Mouse (Mus musculus) layer of hippocampus, adult 2 months (tissue): ENCODE measurements at regions not wholly inside any gene's neighbourhood (a gene's known extent, or its start where the extent isn't known, plus 50 kb on each side); places are given as distances from the start of the nearest gene placed in this dataset.
A peak's percentile ranks its signal among the peaks of the same experiment; 100 is the strongest.

Experiments
- DNase-seq, 2 experiments: peaks; one replicate each; pipeline ENCODE4 v3.0.0; 2022; ENCODE audit warnings: low spot score in 2 of 2
- H3K27ac ChIP-seq: fragments of 200-600 bp; 2 replicates; pipeline ENCODE4 v1.8.1; 2022
- H3K4me3 ChIP-seq: fragments of 200-600 bp; 2 replicates; pipeline ENCODE4 v1.8.1; 2022; ENCODE audit warnings: mild to moderate bottlenecking
- CTCF ChIP-seq: fragments of 200-600 bp; conservative IDR thresholded peaks from 2 replicates; pipeline ENCODE4 v1.8.1; 2022; ENCODE audit warnings: antibody characterized with exemption, mild to moderate bottlenecking, moderate library complexity

DNA sequence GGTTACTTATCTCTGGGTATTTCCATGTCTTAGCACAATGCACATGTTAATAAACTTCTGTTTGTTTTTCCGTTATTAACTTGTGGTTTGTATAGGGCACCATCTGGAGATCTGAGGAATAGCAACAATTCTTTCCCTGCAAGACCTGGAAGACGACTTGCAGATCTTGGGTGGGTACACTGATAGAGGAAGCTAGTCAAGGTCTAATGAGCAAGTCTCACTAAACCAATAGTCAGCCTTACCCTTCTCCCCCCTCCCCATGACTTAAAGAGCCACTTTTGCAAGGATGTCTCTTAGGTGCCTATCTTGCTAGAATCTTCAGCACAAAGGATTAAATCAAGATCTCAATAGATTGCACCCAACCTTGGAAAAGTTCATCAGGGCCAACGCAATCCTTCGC is 276.7 kb downstream of the Cd83 start:
- Histone ChIP-seq H3K4me3 (no peak overlapping the region), H3K27ac (no peak overlapping the region)
- DNase-seq, result no peak
- no peak for TF ChIP-seq CTCF

DNA sequence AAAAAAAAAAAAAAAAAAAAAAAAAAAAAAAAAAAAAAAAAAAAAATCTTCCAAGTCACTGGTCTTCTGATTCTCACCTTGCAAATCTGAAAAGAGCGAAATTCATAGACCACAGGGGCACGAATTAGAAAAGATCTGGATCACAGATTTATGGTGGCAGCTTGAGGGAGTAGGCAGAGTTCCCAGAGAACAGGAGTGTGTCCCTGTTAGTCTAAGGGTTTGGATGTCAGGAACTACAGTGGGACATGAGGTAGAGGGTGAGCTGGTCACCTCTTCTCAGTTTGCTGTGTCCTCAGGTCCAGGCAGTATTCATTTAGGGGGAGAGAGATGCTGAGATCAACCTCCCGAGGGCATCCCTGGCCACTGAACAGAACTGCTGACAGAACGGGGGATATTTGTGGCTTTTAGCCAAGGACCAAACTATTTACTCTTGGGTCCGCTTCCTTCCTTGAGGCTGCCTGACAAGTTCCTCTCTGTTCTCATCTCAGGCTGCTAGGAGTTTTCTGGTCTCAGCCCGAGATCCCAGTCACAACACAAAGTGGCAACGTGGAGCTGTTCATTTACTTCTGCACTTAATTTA is 277.2 kb downstream of the Cd83 start:
- no peak for DNase-seq
- TF ChIP-seq CTCF, result no peak
- Histone ChIP-seq H3K27ac (no peak overlapping the region), H3K4me3 (no peak overlapping the region)

DNA sequence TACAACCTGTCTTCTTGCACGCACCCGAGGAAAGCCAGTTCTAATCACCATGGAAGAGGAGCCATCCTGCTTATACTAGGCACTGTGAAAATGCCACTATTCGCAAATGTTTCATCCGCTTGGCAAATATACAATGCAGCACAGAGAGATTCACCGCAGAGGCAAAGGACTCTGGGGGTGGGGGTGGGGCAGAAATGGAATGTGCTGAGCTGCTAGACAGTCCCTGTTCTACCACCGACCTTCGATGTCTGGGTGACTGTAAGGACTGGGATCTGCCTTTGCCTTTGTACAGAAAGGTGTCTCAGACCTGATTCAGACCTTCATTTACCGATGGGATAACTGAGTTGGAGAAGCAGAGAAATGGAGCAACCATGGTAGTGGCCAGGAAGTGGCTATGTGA is 278.7 kb downstream of the Cd83 start:
- DNase-seq, result no peak
- Histone ChIP-seq H3K4me3 (no peak overlapping the region), H3K27ac (no peak overlapping the region)
- no peak for TF ChIP-seq CTCF

DNA sequence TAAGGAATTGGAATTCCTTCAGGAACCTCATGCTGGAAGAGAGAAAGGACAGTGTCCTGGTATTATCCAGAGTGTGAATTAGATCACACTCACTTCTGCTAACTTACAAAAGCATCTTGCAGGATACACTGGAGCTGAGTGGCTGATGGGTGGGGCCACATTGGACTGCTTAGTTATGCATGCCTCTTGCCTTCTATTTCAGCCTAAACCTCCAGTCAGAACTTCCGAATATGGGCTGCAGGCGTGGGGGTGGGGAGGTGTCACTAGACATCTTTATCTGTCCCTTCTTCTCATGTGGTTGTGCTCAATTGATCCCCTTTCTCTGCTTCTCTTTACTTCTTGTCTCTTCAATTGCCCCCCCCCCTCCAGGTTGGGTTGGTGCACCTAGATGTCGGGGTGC is 279.5 kb downstream of the Cd83 start:
- no peak for TF ChIP-seq CTCF
- H3K4me3 ChIP-seq, result no peak overlapping the region
- no peak for DNase-seq
- no peak overlapping the region for H3K27ac ChIP-seq

DNA sequence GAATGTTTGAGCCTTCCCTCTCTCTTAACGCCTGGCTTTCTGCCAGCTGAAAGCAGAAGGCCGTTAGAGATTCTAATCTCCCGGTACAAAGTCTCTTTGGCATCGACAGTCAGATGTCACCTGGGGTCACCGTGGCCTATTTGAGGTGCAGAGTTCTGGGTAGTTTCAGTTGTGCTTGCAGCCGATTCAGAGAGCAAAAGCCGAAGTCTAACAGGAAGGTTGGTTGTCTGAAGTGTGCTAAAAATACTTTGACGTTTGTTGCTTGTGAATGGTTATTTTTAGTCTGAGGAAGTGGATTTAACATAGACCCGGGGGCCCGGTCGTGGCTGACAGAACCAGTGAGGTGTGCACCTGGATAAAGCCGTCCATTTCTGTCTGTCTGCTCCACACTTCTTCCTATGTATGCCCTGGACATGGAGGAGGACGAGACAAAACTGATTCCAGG is 281.2 kb downstream of the Cd83 start:
- H3K4me3 ChIP-seq, result no peak overlapping the region
- DNase-seq, result no peak
- TF ChIP-seq CTCF, result no peak
- H3K27ac ChIP-seq, result no peak overlapping the region

DNA sequence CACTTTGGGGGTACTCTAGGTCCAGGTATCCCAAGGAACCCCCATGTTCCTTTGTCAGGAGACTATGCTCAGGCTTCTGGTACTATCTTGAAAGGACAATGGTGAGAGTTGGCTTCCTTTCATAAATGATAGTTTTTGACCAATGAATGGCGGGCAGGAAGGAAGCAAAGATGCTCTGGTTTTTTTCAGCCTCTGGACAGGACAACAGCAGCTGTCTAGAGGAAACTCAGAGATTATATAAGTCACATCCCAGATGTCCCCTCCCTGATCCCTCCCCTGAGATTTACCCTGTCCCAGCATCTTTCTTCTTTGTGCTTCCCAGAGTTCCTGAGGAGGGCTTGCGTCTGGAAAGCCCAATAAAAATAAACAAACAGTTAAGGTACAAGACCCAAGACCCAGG is 282.7 kb downstream of the Cd83 start:
- DNase-seq, result no peak
- H3K4me3 ChIP-seq, result no peak overlapping the region
- no peak for TF ChIP-seq CTCF

DNA sequence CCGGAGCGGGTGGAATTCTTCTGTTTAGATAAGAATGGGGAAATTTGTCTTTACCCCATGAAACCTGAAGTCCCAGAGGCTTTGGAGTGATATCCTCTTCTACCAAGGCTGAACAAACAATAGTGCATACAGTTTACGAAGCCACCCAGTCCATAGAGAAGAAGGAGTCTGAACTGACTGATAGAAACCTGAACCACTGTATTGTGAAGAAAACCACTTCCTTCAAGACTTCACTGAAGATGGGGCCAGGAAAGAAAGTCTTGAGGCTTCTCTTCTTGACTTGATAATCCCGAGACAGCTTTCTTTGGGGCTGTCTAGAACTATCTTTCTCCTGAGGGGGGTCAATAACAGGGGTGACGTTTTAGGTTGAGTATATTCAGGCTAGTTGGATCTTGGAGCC is 284.4 kb downstream of the Cd83 start:
- Histone ChIP-seq H3K27ac (no peak overlapping the region), H3K4me3 (no peak overlapping the region)
- no peak for DNase-seq
- TF ChIP-seq CTCF, result no peak

More for the DNA sequence above, 282.7 kb downstream of the Cd83 start:
- H3K27ac ChIP-seq, result no peak overlapping the region

DNA sequence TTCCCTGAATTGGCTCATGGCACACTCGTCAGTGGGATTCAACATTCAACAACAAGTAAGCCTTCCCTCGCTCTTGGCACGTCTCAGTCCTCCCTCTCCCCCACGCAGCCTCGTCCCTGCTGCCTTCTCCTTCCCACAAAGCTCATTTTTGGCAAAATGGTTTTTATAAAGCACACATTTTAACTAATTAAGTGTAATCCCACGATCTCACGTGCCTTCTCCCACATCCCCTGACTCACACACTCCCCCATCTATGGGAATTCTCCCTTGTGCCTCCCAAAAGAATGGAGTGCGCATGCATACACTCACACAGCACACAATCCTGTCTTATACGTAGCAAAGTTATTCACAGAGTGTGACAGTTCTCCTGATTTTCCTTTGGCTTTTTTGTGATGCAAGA is 288.5 kb downstream of the Cd83 start:
- peak; percentile 67 to 86 for DNase-seq
- TF ChIP-seq CTCF, result no peak
- H3K27ac ChIP-seq, result peak overlapping the region; percentile 72
- H3K4me3 ChIP-seq, result no peak overlapping the region

DNA sequence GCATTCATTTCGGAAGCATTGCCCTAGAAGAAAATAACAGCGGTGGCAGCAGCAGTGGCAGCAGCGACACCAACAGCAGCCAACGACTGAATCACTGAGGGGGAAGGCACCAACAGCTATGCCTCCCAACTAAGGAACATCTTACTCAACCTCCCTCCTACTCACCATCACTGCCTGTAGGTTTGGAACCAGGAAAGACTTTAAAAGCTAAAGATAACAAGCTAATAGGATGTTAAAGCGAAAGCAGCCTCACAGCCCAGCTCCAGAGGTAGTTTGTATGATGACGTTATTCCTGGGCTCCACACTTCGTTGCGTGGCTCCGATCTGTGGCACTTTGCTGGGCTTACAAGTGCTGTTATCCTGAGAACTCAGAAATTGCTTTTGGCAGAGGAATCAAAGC is 289.6 kb downstream of the Cd83 start:
- peak; percentile 38 to 80 for DNase-seq
- H3K4me3 ChIP-seq, result no peak overlapping the region
- H3K27ac ChIP-seq, result peak overlapping the region; percentile 72
- TF ChIP-seq CTCF, result no peak

DNA sequence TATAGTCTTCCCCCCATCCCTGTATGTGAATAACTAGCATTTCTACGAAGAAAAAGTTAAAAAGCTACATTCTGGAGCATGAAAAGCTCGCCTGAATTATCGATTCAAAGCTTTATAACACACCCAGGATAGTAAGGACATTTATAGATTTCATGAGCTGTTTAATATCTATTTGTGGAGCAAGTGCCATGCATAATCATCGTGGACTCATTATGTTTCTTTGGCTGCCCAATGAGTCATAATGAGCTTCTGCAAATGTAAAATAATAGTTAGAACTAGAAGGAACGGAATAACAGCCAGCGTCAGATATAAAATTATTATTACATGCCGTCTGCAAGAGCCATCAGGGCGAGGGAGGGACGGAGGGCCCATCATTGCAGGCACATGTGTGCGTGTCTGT is 292.4 kb downstream of the Cd83 start:
- no peak for TF ChIP-seq CTCF
- no peak overlapping the region for H3K27ac ChIP-seq
- no peak for DNase-seq
- H3K4me3 ChIP-seq, result no peak overlapping the region

DNA sequence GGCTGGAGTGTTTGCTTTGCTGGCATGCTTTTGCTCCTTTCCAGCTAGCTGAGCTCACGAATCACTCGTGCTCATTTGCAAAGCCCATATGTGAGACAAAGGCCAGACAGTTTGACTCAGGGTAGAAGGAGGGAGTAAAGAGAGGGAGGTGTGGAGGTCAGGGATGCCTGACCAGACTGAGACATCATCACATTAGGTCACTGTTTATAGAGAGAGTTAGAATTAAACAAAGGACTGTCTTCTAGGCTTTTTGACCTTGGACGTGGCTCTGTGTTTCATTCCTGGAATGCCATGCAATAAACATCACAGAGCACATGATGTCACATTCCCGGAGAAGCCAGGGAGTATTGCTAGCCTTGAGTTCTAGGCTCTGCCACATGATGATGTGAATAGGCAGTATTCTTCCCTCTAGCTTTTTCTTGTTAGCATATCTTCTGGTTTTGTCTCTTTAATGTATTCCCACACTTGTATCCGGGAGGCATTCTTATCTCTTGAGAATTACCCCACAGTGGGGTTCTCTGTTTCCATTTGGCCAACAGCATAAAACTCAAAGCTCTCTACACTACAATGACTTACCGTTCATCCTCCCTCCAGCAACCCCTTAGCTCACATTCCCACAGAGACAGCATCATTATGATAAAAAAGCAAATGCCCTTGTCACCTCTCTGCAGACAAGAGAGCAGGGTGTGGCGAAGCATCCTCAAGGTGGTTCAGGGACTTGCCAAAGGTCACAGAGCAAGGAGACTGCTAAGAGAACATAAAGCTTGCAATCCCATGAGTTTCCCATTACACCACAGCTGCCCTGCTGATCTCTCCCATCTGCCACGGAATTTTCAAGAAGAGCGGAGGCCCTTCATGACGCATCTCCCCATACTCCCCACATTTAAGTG is 301.3 kb downstream of the Cd83 start:
- no peak for DNase-seq
- TF ChIP-seq CTCF, result no peak
- Histone ChIP-seq H3K4me3 (no peak overlapping the region), H3K27ac (no peak overlapping the region)

DNA sequence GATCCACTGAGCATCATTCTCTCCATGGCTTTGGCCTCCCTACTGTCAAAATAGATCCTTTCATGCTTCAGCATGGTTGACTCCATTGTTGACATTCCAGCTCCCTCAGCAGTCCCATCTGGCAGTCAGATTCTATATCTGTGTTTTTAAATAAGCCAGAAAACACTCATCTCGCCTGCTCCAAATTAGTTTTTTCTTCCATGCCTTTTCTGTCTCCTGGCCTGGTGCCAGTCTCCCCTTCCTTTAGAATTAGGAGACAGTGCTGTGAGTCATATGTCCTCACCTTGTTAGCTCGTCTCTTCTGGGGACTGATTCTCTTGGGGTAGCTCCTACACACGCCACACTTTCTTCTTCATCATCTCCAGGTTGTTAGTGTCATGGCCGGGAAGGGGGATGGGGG is 302.2 kb downstream of the Cd83 start:
- peak; percentile 32 to 38 for DNase-seq
- no peak overlapping the region for H3K4me3 ChIP-seq
- no peak overlapping the region for H3K27ac ChIP-seq
- no peak for TF ChIP-seq CTCF

DNA sequence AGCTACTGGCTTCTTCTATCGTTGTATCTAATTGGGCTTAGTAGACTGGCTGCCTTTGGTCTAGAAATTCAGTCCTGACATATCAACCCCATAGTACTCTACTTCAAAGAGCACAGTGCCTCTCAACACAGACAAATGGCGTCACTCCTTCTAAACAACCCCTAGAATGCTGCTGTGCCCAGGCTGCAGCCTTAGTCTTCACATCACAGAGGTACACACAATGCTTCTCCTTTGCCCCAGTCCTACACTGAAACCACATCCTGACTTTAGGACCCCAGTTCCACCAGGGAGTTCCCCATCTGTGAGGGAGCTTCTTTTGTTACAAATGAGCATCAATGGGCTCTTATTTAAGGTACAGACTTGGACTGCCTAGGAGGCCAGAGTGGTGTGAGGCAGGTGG is 312.6 kb downstream of the Cd83 start:
- no peak overlapping the region for H3K27ac ChIP-seq
- no peak for TF ChIP-seq CTCF
- DNase-seq, result no peak

DNA sequence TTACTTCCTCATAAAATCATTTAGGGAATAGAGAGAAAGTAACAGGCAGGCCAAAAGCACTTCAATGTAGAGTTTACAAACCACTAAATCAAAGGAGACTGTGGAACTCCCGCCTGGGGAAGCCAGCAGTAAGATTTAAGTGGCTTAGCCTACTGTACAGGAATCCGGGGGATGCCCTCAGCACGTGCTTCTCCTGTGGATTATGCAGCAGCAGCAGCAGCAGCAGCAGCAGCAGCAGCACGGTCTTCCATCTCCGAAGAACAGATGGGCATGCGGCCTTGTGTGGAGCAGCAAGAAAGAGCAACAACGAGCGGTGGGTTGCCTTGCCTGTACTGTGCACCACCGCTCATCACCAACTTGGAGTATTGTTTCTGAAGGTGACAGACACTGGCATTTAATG is 314.9 kb downstream of the Cd83 start:
- no peak for DNase-seq
- no peak overlapping the region for H3K4me3 ChIP-seq
- H3K27ac ChIP-seq, result peak overlapping the region; percentile 29; the same call in 1 of the 2 replicates
- TF ChIP-seq CTCF, result no peak

More for the DNA sequence above, 312.6 kb downstream of the Cd83 start:
- no peak overlapping the region for H3K4me3 ChIP-seq
